Mouse (Mus musculus) myocyte (in vitro differentiated cells): ENCODE results near the gene Tspan9.

Experiments used
- MAX ChIP-seq: IDR thresholded peaks from one replicate; pipeline ENCODE4 v1.6.1; 2011; ENCODE audit warnings: low read depth, mild to moderate bottlenecking, control low read depth
- MYOD1 ChIP-seq, 3 experiments: IDR thresholded peaks; one replicate each; pipeline ENCODE4 v1.6.1; 2011; ENCODE audit warnings: control low read depth in 2 of 3, low read depth in 2 of 3, mild to moderate bottlenecking in 2 of 3, moderate library complexity in 1 of 3; ENCODE audit not compliant: insufficient read length in 2 of 3, control insufficient read depth in 1 of 3

GRCm38 (mm10) chr6:128011071-128011477, 132.3 kb downstream of the Tspan9 start:
- TF ChIP-seq MYOD1 (IDR thresholded peaks at IDR 0.05; ENCODE audit: control insufficient read depth in 1 of 3, insufficient read length in 2 of 3, low read depth in 2 of 3) (no peak), MAX (no peak)
